Mouse (Mus musculus) E14TG2a.4 (cell line): ENCODE results near the gene Sept9.

Experiments
- CTCF ChIP-seq: conservative IDR thresholded peaks from 2 replicates; pipeline ENCODE4 v1.5.1; 2014; ENCODE audit warnings: low read length
- NANOG ChIP-seq: IDR thresholded peaks from 2 replicates; pipeline ENCODE4 v1.6.1; 2014; ENCODE audit warnings: borderline replicate concordance, low read length, mixed read lengths
- POU5F1 ChIP-seq: IDR thresholded peaks from 2 replicates; pipeline ENCODE4 v1.6.1; 2014; ENCODE audit warnings: low read length, borderline replicate concordance

- TF ChIP-seq CTCF (no peak), NANOG (no peak), POU5F1 (no peak)
These were observed 53.4 kb downstream of the Sept9 start for GRCm38 (mm10) chr11:117252846-117253245.
